Mouse (Mus musculus): ENCODE data around the gene Trim71.

Trim71 gene

DNA sequence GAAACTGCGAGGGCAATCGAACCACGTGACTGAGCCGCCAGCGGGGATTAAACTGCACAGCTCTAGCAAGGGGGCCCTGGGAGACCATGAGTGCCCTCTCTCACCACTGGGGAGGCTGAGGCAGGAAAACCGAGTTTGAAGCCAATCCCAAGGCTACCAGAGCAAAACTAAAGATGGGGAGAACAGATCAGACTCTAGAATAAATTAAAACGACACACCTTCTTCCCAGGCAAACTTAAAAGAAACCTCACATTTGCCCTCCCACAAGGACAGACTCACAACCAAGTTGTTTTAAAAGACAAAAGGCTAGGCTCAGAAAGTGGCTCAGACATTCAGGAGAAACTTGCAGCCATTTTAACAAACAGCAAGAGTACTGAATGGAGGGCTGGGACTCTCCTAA, 7.1 kb downstream of the Trim71 start:
- no peak for DNase-seq (ENCODE audit: low read depth)

DNA sequence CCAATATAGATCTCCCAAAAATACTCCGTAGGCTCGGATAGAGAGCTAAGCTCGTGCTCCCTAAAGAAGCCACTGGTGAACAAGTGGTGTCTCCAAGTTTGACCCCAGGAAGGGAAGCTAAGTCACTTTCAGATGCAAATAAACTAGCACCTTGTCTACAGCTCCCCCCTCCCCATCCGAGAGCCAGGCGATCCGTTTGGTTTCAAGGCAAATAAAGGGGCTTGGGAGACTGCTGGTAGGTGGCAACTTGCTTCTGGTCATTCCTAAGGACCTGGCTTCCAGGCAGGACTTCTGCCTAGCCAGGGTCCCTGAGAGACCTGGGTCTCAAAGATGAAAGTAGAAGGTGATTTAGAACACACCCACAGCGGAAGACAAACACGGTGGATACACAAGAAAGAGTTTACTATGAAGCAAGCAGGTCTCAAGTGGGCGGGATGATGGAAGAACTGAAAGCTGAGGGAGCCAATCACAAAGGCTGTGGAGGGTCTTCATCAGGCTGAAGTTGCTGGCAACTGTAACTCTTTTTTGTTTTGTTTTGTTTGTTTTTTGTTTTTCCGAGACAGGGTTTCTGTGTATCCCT, 7.8 kb downstream of the Trim71 start:
- no peak for DNase-seq (ENCODE audit: low read depth)

DNA sequence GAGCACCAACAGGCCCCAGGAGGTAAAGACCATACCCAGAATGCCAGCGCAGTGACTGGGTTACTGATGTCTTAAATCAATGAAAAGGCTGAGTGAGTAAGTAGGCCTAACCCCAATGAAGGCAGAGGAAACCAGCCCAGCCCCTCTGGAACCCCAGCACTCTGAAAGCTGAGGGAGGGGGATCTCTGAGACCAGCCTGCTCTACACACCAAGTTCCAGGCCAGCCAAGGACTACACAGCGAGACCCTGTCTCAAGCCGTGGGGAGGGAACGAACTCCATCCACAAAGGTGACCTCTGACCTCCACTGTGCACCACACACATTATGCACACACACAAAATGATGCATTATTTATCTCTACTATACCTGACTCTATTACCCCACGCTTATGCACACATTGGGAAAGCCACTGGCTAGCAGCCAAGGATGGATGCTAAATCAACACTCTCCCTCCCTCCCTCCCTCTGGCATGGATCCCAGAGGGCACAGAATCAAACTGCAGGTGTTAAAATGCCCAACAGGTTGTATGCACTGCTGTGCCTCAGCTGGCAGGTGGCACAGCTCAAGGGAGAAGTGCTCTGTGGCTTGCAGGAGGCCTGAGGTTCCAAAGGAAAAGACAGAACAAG, 9.7 kb downstream of the Trim71 start:
- DNase-seq (ENCODE audit: low read depth): no peak

DNA sequence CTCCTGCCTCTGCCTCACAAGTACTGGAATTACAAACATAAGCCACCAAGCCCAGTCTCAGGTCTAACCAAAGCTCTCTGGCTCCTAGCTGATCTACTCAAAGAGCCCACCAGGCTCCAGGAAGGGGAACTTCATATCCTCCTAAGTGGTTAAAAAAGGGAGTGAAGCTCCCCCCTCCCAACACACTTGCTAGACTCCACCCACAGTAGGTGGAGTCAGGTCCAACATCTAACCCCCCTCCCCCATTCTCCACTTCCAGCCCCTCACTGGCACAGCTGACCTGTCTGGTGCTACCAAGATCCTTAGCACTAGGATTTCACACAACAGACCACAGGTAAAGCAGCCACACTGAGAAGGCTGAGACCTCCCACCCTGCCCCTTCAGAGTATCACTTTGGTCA, 10.3 kb downstream of the Trim71 start:
- DNase-seq (ENCODE audit: low read depth): no peak

DNA sequence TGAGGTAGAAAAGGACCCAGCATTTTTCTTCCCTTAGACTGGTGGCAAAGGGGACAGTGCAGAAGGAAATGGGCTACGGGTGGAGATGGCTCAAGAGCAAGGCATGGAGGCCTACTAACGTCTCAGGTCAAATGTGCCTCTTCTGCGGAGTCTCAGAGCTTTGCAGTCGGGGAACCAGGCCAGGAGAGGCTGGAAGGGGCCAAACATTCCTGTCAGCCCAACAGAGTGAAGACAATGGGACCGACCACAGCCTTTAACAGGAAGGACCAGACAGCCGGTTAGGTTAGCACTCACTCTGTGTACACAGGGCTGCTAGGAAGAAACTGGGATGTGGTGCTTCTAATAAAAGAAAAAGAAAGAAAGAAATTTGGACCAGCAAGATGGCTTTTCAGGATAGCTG, 14.1 kb downstream of the Trim71 start:
- no peak for DNase-seq (ENCODE audit: low read depth)

DNA sequence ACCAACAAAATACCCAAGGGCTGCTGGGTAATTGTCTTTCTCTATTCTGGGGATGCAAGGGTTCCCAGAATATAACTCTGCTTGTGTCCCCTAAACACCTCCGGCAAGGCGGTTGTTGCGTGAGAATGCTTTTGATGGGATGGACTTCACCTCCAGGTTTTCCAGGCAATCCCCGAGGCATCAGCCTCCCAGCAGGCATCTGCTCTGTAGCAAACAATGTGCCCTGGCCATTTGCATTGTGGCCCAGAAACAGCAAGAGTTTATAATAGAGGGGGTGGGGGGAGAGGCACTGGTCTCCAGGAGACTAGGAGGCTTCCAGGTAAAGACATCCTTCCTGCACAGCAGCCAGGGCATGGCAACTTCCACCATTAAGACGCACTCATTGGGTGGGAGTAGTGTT, 15.1 kb downstream of the Trim71 start:
- DNase-seq (ENCODE audit: low read depth): no peak

DNA sequence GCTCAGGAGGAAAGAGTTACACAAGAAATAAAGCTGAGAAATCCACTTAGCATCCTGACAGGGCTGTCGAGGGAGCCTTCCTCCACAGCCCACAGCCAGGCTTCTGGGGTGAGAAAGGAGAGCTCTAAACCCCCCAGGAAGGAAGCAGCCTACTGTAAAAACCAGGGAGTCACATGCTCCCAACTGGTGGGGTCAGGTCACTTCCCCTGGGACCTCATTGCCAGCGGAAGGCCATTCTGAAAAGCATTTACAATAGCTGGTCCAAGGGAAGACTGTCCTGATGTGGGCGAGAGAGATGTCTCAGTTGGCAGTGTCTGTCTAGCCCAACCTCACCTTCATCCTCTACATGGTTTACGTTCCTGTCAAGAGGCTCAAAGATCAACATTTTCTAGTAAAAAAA, 15.7 kb downstream of the Trim71 start:
- DNase-seq (ENCODE audit: low read depth): no peak

DNA sequence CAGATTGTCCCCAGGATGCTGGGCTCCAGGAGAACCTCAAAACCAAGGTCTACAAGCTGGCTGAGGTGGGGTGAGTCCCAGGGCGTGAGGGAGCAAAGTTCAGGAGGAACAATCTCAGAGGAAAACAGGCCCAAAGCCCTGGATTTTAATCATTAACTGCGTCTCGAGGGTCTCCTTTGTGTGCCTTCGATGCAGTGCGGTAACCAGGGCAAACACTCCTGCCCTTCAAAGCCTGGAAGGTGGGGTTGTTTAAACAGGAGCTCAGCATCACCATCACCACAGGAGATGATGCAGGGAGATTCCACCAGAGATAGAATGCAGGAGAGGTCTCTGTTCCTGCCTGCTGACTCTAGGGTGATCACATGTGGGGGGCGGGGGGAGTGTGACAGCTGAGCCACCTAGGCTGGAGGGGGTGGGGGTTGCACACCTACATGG, 16.5 kb downstream of the Trim71 start:
- DNase-seq (ENCODE audit: low read depth): peak; percentile 40

DNA sequence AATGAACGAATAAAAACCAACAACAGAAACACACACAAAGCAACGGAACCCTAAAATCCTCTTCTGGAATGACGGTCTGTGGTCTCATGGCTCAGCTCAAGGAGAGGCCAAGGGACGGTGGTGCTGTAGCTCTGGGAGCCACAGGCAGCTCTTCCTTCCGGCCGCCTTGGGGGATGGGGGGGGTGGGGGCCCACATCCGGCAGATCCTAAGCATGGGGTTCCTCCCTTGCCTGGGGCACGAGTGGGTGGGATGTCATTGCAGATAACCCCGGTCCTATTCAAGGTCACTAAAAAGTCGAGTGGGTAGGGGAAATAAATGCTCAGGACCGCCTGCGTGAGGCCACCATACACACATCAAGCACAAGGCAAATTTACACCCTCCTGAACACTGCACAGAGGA, 17.4 kb downstream of the Trim71 start:
- DNase-seq (ENCODE audit: low read depth): peak; percentile 70

DNA sequence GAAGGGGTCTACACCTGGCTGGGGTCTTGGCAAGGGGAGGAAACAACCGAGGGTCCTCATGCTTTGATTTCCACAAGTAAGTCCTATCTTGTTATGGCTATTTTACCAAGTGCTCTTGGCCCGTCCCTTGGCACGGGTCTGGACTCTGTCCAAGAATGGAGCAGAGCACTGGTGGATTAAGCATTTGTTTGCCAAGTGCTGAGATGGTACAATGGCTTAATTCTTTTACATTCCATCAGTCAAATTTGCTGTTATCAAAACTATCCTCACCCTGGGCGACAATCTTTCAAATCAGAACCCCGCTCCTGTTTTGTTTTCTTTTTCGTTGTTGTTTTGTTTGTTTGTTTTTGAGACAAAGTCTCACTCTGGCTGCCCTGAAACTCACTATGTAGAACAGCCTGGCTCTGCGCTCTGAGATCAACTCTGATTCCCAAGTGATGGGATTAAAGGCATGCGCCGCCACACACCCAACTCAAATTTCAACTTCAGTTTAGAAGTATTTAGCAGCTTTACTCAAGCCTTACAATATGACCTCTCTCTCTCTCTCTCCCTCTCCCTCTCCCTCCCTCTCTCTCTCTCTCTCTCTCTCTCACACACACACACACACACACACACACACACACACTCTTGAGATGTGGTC, 19.3 kb downstream of the Trim71 start:
- no peak for DNase-seq (ENCODE audit: low read depth)

DNA sequence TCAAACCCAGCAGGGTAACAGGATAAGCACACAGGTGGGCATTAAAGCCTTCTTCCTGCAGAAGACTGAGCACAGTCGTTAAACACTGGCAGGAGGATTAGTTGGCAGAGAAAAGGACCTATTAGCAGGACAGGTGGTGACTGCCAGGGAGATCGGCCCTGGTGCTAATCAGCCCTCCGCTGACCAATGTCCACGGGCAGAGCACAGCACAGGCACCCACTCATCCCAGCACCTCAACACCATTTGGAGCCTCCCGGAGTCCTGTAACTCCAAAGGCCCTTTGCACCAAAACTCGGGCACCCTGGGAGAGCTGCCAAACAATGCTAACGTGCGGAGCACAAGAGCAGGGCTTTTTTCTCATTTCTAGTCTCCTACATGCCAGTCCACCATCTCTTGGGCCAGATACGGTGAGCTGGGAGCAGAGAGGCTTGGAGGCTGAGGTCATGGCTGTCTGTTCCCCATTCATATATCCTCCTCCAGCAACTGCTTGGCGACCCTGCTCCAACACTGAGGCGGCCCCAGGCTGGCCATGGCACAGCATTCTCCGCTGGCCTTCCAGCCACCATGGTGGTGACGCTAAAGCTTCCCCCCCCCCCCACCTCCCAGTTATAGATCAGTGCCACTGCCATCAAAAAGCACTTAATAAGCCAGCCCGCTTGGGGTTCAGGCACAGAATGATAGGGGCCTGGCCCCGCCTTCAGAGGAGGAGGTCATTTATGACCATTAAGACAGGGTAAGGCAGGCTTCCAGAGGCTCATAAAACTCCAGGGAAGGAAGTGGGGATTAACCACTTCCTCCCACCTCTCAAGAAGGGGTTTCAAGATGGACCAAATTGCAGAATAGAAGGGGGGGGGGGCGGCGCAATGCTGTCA, 20.1 kb downstream of the Trim71 start:
- DNase-seq (ENCODE audit: low read depth): no peak

DNA sequence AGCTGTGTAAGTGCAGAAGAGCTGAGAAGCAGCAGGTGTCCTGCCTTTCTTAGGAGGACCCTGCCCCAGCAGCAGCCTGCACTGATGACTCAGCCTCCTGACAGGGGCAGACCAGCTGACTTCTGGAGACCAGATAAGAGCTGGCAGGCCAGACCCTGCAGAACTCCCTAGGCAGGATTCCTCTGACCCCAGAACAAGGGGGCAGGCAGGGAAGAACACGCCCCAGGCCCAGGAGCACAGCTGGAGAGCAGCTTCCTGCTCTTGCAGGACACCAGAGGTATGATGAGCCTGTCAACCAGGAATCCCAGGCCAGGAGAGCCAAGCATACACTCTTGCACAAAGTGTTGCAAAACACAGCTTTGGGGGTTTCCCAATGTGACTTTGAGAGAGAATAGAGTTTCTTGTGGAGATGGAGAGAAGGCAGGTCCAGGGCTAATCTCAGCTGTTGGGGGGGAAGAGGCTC, 22.9 kb downstream of the Trim71 start:
- no peak for DNase-seq (ENCODE audit: low read depth)

DNA sequence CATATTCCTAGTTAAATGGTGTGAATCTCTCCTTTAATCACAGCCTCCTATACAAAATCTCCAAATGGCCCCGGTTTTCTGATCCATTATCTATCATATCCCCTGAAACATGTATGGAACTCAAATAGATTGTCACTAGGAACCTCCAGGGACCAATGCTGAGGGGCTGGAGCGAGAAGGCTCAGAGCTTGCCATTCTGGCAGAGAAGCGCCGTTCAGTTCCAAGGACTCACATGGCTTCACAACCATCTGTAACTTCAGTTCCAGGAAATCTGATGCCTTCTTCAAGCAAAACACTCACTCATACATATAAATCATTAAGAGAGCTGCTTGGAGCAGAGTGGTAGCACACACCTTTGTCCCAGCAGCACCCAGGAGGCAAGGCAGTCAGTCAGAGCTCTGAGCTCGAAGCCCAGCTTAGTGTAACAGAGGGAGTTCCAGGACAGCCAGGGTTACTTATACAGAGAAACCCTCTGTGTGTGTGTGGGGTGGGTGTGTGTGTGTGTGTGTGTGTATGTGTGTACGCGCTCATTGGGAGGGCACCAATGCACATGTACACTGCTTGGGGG, 25.1 kb downstream of the Trim71 start:
- DNase-seq (ENCODE audit: low read depth): no peak

DNA sequence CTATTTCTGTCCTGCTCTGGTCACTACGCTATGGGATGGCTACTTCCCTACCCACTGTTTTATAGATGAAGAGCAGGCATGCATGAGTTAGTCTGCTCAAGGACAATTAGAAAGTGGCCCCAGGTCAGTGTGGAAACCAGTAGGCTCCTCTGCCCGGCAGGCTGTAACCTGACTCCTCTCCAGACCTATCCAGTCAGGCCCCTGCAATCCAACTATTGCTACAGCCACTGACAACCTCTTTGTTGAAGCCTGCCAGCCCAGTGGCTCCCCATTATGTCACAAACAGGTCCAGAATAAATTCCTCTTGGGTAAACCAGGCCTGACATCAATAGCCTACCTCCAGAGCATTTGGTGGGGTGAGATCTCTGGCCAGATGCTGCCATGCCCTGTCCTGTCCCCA, 27.5 kb downstream of the Trim71 start:
- DNase-seq (ENCODE audit: low read depth): no peak

DNA sequence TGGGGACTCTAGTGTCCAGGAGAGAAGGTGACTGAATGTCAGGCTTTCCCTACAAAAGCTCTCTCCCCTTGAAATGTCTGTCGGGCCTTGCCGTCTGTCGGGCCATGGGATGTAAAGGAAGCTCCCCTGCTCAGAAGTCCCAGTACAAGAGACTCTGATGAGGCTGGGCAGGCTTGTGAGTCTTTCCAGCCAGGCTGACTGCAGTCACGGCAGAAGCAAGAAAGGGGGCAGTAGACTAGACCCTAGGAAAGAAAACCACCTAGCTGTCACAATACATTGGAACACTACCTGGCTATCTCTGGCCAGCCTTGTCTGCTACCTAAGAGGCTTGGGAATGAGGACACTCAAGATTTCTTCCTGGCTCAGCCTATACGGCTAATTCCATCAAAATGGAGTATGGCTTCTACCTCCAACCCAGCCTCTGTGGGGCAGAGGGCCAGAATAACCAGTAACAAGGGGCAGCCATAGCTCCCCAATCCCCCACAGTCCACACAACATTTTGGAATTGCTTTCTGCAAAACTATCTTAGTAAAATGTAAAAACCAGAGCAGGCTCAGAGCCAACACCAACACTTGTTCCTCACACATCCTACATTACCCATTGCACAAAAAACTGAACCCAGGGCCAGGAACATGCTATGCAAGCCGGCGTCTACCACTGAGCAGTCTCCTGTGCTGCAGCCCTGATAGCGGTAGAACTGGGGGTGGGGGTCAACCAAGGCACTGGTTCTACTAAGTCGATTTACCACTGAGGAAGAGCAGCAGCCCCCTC, 29.2 kb downstream of the Trim71 start:
- DNase-seq (ENCODE audit: low read depth): no peak

DNA sequence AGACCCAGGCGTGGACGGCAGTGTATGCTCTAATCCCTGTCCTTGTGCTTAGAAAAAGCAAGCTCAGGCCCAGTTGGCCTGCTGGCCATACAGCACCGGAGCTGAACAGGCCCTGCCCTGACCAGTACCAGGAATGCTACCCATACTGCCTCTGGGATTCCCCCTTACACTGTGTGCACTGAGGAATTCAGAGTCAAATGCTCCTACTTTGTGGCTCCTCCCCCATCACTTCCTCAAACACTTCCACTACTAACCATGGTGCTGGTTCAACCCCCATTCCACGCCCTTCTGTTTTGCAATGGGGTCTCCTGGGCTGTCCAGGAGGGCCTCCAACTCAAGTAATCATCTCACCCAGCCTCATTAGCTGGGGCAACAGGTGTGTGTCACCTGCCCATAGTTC, 30.3 kb downstream of the Trim71 start:
- DNase-seq (ENCODE audit: low read depth): no peak

DNA sequence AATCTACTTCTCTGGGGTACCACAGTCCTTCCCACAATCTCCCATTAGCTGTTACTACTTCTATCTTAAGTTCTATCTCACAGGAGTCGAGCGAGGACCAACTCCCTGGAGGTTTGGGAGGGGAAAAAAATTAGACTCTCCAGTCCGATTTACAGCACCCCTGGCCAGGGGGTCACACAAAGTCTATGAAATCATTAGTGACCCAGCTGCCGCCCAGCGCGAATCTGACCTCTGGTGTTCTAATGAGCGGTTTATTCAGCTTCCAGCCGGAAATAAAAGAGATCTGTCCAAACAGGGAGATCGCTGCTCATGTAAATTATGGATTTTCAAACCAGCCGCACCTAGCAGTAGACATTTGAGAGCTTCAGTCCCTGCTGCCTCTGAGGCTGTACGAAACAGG, 32.9 kb downstream of the Trim71 start:
- no peak for DNase-seq (ENCODE audit: low read depth)

DNA sequence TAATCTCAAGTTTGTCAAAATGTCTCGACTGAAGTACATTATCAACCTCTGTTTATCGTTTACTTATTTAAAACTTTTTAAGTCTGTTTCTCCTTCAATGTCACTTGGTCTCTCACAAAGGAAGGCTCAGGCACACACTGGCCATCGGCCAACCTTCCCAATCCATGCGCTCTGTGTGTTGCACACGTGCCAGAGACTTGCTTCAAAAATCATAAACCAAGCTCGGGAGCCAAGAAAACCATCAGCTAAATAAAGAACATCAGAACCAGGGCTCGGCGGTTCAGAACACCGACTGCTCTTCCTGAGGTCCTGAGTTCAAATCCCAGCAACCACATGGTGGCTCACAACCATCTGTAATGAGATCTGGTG, 35.5 kb downstream of the Trim71 start:
- no peak for DNase-seq (ENCODE audit: low read depth)

DNA sequence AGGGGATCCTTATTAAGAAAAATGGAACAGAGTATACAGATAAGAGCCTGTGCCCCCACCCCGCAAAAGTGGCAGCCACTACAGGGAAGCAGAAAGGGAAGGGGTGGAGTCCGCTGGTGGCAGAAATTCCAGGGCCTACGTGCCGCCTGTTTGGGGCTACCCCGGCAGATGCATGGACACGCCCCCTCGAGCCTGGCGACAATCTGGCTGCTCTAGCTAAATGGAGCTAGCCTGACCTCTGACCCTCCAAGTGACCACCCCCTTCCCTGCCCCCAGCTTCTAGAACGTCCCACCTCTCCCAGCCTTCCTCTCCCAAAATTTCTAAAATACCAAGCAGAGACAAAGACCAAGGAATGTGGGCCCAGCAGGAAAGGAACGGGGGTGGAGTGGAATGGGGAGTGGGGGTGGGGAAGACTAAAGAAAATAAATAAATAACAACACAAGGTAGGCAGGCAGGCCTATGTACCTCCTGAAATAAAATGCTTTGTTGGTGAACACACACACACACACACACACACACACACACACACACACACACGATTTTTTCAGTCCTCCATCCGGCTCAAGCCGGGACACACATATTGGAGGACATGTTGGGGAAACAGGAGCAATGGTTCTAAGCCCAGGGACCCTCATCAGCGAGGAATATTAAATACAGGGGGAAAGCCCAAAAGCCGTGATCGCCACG, 36.0 kb downstream of the Trim71 start:
- DNase-seq (ENCODE audit: low read depth): no peak

DNA sequence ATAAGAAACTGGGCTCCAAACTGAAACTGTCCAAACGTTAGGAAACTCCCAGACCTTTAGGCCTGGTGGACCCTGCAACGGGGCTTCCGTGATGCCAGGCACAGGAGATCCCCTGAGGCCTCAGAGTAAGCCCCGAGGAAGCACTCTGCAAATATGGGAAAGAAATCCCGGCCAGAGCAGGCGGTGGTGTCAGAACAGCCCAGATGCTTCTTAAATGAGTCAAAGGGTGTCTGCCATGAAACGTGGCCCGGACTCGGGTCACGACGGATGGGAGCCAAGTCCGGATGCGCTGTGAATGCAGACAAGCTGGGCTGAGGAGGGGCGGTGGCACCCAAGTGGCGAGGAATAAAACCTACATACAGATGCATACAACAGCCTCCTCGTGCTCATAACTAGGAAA, 37.1 kb downstream of the Trim71 start:
- DNase-seq (ENCODE audit: low read depth): peak; percentile 71

DNA sequence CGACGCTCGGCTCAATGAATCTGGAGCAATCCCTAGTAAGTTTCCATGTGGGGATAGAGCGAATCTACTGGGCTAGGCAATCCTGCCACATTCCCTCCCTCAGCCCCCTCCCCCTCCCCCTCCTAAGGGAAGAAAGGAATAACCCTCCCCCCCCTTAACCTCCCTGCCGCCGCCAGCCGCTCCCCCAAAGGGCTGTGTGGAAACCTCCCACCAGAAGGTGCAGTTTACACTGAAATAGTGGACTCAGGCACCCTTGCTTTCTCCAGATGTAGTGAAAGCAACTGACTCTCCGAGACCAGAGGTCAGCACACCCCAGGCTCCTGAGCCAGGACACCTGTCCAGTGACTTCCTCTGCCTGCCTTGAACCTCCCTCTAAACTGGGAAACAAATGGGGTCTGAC, 37.6 kb downstream of the Trim71 start:
- no peak for DNase-seq (ENCODE audit: low read depth)
